Comparison of ENCODE assay signal across 16 mouse cellular contexts in genomic region chr3:51674963-51675362, GRCm38 (mm10). TPM values are rescaled to one million over a fixed set of nuclear protein-coding genes. Genes with fewer than 3 reads are reported as not detected.
A peak's percentile ranks its signal among the peaks of the same experiment; 100 is the strongest.
DNase-seq lines count a peak whose midpoint lies in the region; ATAC-seq lines count a peak whose summit lies in the region.
"Had no signal": no experiment of that assay in that cellular context is flagged by ENCODE, and none has a peak within 500 bp of the region (broad histone marks: within the 10 kb centered on the region; RNA-seq: fewer than 3 reads in every experiment).

No protein-coding gene starts in this region.

- no peak for ATAC-seq in CD4-positive, CD25-positive, alpha-beta regulatory T cell, adult 4 months
- ATAC-seq: activated CD4-positive, CD25-positive, alpha-beta regulatory T cell, adult 4 months; forebrain, embryonic 13.5 days; forebrain, embryonic 15.5 days; forebrain, postnatal 0 days; Patski had no signal

- DNase-seq in adrenal gland, adult 2 months = peak; percentile 29
- no peak for DNase-seq in adrenal gland, postnatal 10 days
- DNase-seq in adrenal gland, postnatal 36 days = peak; percentile 48 to 66
- DNase-seq in adrenal gland, postnatal 14 days = no peak
- peak; percentile 24 for DNase-seq in NIH3T3 (ENCODE audit: low read depth)
- DNase-seq: cerebellum, adult 11-12 months; cerebellum, adult 2 months; cerebellum, adult 9-10 months; cerebellum, postnatal 10 days; cerebellum, postnatal 25 days; forebrain, postnatal 0 days had no signal

RNA-seq across cellular contexts. Expression of gene Mgst2, which starts 14.8 kb away (rescaled TPM):
- 100 to 1,000 TPM; 189 to 200 TPM for total RNA-seq in adrenal gland, adult 2 months (2021)
- polyA plus RNA-seq in adrenal gland, adult 2 months (2012; rRNA removed) = 2.6 and 3.3 TPM in 2 replicates
- 10 to 100 TPM; 45.3 to 46.4 TPM for total RNA-seq in adrenal gland, postnatal 10 days (2021)
- total RNA-seq in adrenal gland, postnatal 36 days (2021) = 100 to 1,000 TPM; 162 to 243 TPM
- 65.8 and 71.2 TPM in 2 replicates for total RNA-seq in adrenal gland, postnatal 14 days (2021)
- 100 to 1,000 TPM; 175 to 223 TPM for polyA plus RNA-seq in CD4-positive, CD25-positive, alpha-beta regulatory T cell, adult 4 months (2017; shearing (Covaris generic))
- total RNA-seq: forebrain, postnatal 0 days had no signal

Comparison
In these comparisons a context has a peak if more than half of its experiments do, and no peak if none do; other contexts are left out.
1. DNase-seq: peak in adrenal gland, adult 2 months (single experiment), adrenal gland, postnatal 36 days (2 of 2) and NIH3T3 (single experiment); none in adrenal gland, postnatal 10 days (single experiment) and adrenal gland, postnatal 14 days (single experiment).